Mouse (Mus musculus) mouse embryonic stem cell (cell line): Measurements from ENCODE around the gene Cux1.

Experiments used
- in situ Hi-C, 2 experiments: fragments of 300-500 bp; cut with MboI; formaldehyde crosslinking; loops; 1 replicate in 1 of 2; 3 replicates in 1 of 2; pipeline ENCODE4 v1.14.3; 2019 to 2020; ENCODE audit warnings: low sequenced_read_pairs in 2 of 2, low pct_unique_long_range_greater_than_20kb in 1 of 2, mixed read lengths in 1 of 2; ENCODE audit not compliant: unreplicated experiment in 1 of 2

Cux1 gene

DNA sequence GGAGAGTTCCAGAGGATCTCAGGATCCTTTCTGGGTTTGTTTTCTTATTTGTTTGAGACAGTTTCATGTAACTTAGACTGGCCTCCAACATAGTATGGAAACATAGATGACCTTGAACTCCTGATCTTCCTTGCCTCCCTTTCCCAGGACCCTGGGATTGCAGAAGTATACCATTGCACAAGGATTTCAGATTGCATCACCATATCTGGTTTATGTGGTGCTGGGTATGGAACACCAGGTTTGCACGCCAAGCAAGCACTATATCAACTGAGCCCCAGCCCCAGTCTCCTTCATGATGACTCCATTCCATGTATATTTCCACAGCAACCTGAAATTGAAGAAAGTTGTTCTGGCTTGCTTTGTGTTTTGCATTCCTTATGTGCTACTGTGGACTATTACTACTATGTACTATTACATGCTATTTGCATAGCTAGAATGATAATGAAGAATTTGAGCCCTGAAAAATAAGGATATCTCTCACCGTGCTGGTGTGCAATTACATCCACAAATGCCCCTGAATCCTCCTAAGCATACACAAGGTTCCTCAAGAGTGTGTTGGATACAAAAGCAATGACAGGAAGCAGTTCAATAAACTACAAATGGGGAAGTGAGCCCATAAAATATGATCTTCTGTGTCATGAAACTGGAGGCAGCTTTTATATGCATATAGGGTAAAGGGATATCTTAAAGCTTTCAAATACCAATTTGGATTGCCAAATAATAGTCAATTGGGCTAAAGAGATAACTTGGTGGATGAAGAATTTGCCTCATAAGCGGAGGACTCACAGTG is 48.4 kb downstream of the Cux1 start:
- in situ Hi-C loops, result no loop called here

GRCm38 (mm10) chr5:136517510-136517909 is 49.8 kb downstream of the Cux1 start:
- in situ Hi-C loops, result no loop called here

DNA sequence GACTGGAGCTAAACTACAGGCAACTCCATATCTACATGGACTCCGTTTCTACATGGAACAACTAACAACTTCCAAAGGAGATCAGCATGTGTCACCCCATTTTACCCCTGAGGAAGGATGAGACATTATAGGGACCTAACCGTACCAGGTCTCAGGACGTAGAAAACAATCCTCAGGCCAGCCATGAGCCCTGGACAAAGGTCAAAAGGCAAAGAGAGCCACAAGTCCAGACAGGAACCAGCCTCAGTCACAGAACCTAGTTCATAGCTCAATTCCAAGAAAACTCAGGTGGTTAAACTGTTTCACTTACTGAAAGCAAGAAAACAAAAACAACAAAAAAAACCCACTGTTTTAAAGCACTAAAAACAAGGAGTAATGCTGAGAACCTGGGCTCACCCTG is 50.7 kb downstream of the Cux1 start:
- in situ Hi-C loops, result no loop called here

DNA sequence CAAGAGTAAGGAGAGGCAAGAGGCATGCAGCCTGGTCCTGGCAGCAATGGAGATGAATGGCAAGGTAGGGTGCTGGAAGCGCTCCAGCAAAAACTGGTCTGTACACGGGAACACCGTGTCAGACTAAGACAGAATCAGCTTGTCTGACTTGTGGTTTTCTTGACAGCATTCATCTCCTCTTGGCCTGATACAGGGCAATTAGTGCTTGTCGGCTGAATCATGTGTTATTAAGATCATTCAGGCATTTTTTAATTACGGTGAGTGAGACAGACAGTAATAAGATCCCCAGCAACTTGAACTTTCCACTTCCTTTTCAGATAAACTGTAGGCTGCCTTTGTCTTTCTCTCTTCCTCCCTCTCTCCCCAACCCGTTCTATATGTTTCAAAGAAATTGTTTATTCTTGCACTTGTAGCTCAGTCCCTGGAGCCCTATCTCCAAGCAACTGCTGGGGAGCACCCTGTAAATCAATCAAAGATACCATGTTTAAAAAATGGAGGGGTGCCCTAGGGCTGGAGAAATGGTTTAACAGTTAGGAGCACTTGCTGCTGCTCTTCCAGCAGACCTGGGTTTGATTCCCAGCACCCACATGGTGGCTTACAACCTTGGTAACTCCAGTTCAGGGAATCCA is 53.1 kb downstream of the Cux1 start:
- in situ Hi-C loops, result no loop called here

DNA sequence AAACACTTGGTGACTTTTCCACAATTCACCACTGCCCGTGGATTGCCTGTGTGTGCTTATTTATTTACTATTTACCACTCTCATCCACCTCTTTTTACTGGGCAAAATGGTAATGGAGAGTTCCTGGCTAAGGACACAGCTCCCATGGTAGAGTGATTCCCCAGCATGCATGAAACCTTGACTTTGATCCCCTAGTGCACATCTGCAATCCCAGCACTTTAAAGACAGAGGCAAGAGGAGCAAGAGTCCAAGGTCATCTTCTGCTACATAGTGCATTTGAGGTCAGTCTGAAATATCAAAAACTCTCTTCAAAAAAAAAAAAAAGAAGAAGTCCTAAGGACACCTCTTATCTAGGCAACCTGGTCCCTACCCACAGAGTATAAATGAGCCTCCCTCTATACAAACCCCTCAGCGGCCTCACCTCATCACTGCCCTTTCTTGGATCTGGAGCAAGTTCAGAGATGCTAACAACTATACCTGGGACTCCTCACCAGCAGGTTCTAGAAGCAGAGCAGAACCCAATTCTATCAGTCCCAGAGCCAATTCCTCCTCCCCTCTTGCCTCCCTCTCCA is 55.1 kb downstream of the Cux1 start:
- in situ Hi-C loops, result no loop called here

DNA sequence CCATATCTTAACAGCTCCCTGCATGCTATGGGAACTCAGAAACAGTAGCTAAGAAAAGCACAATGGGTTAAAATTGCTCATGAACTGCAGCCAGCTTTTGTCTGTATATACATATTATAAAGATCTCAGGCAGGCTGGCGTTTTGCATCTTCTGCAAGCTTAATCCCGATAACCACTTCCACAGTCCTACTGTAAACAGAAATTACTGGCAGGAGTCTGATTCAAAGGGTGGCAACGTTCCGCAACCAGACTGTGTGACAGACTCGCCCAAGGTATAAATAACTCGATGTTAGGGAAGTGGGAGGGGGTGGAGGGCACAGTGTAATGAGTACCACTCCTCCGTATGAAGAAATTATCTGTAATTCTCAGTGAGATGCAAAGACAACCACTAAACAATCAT is 55.9 kb downstream of the Cux1 start:
- in situ Hi-C loops, result no loop called here

DNA sequence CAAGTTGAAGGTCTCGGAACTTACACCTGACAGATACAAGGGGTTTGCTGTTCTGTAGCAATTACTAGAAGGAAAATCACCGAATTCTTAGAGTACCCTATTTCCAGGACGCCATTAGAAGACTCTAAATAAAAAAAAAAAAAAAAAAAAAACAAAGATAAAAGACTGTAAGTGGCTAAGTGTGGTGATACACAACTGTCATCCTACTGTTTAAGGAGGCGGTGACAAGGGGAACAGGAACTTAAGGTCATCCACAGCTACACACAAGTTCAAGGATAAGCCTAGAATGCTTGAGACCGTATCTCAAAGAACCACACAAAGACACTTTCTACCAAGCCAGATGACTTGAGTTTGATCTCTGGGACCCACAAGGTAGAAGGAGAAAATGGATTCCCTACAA is 56.7 kb downstream of the Cux1 start:
- in situ Hi-C loops, result no loop called here

GRCm38 (mm10) chr5:136507629-136508028 is 59.7 kb downstream of the Cux1 start:
- in situ Hi-C loops, result no loop called here

DNA sequence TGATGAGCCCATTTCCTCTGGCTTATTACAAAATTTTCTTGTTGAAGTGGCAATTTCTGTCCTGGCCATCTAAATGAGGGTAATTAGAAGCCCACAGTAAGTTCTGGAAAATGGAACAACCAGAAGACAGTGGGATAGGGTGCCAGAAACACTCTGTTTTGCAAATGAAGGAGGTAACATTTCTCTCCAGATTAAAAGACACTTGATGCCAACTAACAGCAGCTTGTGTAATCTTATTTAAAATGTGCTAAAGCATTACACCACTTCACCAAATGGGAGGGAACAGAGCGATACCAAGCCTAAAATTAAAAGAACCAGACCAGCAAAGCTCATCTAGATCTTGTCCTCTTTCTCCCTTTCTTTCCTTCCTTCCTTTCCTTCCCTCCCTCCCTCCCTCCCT is 61.0 kb downstream of the Cux1 start:
- in situ Hi-C loops, result no loop called here

GRCm38 (mm10) chr5:136502491-136503086 is 64.7 kb downstream of the Cux1 start:
- in situ Hi-C loops, result no loop called here

- in situ Hi-C loops, result no loop called here
Observed at GRCm38 (mm10) chr5:136500307-136500871, 66.9 kb downstream of the Cux1 start.

GRCm38 (mm10) chr5:136499316-136499715 is 68.0 kb downstream of the Cux1 start:
- in situ Hi-C loops, result no loop called here

DNA sequence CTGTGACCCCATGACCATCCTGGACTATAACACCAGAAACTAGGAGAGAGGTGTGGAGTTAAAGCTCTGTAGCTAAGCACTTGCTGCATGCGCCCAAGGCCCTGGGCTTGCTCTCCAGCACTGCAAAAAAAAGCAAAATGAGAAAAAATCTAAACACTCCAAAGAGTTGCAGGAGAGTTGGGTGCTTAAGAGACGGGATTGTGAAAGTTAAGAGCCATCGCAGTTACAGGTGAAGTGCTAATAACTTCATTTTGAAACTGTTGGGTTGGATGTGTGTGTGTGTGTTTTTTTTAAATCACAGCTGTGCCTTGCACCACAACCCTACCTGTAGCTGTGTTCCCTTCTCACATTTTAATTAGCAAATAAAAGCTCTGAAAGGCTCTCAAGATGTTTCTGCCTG is 68.5 kb downstream of the Cux1 start:
- in situ Hi-C loops, result no loop called here

DNA sequence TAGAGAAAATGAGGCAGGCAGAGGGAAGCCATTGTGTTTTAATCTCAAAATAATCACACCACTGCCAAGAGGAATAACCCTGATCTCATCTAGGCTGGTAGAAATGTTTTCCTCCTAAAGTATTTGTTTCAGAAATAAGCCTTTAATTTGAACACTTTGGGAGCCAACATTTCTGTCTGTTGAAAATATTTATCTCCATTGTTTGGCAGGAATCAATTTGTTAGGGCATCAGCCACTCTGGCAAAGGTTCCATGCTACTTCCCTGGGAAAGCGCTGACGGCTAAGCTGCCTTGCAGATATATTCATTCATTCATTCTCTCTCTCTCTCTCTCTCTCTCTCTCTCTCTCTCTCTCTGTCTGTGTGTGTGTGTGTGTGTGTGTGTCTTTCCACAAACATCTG is 70.0 kb downstream of the Cux1 start:
- in situ Hi-C loops, result no loop called here

DNA sequence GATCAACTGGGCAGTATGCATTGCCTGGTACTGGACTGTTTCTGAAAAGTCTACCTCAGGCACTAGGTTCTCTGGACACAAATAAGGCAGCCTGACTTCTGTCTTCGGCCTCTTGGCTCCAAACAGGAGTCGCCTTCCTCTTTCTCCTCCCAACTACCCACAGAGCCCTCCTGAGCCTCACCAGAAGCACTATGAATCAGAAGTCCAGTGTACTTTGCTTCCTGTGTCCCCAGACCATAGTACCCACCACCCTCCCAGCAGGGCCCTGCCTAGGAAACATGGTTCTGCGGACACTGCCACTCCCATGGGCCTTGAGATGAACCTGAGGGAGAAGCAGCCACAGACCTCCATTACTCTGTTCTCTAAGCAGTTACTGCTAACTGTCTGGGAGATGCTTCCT is 71.7 kb downstream of the Cux1 start:
- in situ Hi-C loops, result no loop called here

DNA sequence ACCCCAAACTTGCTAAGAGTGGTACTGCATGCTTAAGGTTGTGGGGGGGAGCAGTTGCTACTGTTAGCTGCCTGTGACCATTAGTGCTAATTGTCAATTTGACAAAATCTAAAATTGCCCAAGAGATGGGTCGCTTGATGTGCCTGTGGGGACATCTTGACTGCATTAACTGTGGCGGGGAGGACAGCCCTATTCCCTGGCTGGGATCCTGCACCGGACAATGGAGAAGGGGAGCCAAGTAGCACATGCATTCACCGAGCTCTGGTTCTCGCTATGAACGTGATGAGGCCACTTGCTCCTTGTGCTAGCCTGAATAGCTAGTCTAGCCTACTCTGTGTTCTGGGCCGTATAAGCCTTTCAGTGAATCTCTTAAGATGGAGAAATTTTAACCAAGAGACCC is 72.4 kb downstream of the Cux1 start:
- in situ Hi-C loops, result no loop called here

DNA sequence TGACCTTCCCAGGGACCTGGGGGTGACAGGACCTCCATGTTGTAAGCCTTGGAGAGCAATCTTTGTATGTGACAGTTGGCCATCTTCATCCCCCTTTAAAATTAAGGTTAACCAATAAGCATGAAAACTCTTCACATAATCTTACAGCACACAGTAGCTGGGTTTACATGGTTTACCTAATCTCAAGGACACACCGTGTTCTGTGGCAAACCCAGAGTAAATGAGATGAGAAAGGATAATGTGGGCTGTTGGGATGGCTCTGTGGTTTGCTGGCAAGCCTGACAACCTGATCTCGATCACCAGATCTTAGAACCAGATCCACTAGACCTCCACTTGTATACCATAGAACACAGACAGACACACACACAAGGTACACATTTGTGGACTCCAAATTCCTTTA is 73.0 kb downstream of the Cux1 start:
- in situ Hi-C loops, result no loop called here

DNA sequence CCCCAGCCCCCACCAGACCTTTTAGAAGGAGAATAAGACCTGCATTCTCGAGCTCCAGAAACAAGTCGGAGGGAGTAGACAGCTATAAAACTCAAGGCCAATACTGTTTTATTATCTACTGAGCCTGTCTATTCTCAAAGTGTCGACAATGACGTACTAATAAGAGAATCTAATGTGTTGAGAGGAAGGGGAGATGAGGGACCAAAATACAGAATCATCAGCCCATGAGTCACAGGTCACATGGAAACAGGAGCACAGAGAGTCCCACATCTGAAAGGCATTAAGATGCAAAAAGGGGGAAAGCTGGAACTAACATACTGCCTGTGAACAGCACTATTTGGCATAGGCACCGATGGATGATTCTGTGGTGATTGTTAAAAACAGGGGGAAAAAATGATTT is 77.8 kb downstream of the Cux1 start:
- in situ Hi-C loops, result no loop called here

GRCm38 (mm10) chr5:136488721-136489120 is 78.6 kb downstream of the Cux1 start:
- in situ Hi-C loops, result no loop called here
